Mouse (Mus musculus): Measurements from ENCODE around the gene Klf5. TPM values are rescaled to one million over a fixed set of nuclear protein-coding genes. Genes with fewer than 3 reads are reported as not detected.

The Klf5 gene
- polyA plus RNA-seq, 1 experiment from 2014 or later = 2.8 TPM

DNA sequence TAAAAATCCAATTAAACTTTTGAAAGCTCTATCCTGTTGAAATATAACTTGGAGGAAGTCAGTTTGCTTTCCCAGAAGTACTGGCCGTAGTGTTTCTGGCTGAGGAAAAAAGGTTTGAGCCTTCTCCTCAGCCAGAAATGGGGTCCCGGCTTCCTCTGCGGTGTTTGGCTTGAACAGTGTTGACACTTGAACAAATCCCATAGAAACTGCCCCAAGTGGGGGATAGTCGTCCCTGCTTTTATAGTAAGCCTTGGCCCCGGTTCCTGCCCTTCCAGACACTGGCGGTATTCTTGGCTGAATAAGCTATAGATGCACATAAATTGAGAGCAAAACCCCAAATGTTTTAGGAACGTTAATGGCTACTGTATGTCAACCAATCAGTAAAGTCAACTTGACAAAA lies 11.9 kb downstream of the Klf5 start:
- WGBS = 69% methylated on average over 7 of the region's 7 CpGs
- Histone ChIP-seq H3K4me2 (no peak overlapping the region), H3K36me3 (peaks cover 3% of the 10 kb centered on the region; the same call in 1 of the 2 replicates), H3K4me3 (no peak overlapping the region), H3K9ac (no peak overlapping the region), H3K9me3 (replicated peaks) (no peaks in the 10 kb centered on the region), H3K4me1 (replicated peaks) (peaks cover 7% of the 10 kb centered on the region), H3K27me3 (replicated peaks) (no peaks in the 10 kb centered on the region), H3K27ac (ENCODE audit: poor library complexity, severe bottlenecking) (no peak overlapping the region)
- no peak for ATAC-seq (ENCODE audit: insufficient number of reproducible peaks, low FRiP score)

GRCm38 (mm10) chr14:99313062-99313461 lies 14.6 kb downstream of the Klf5 start:
- Histone ChIP-seq H3K27ac (ENCODE audit: poor library complexity, severe bottlenecking) (no peak overlapping the region), H3K4me1 (replicated peaks) (no peaks in the 10 kb centered on the region), H3K27me3 (replicated peaks) (no peaks in the 10 kb centered on the region), H3K9me3 (replicated peaks) (no peaks in the 10 kb centered on the region), H3K9ac (no peak overlapping the region), H3K4me2 (peak overlapping the region; percentile 21; the same call in 1 of the 2 replicates), H3K4me3 (no peak overlapping the region), H3K36me3 (peaks cover 3% of the 10 kb centered on the region; the same call in 1 of the 2 replicates)
- no peak for ATAC-seq (ENCODE audit: insufficient number of reproducible peaks, low FRiP score)
- WGBS = 78% methylated on average over 24 of the region's 24 CpGs

- Histone ChIP-seq H3K36me3 (peaks cover 3% of the 10 kb centered on the region; the same call in 1 of the 2 replicates), H3K27ac (ENCODE audit: poor library complexity, severe bottlenecking) (no peak overlapping the region), H3K27me3 (replicated peaks) (no peaks in the 10 kb centered on the region), H3K4me1 (replicated peaks) (no peaks in the 10 kb centered on the region), H3K4me2 (no peak overlapping the region), H3K9me3 (replicated peaks) (no peaks in the 10 kb centered on the region), H3K4me3 (no peak overlapping the region), H3K9ac (no peak overlapping the region)
- WGBS = 89% methylated on average over 4 of the region's 4 CpGs
- ATAC-seq (ENCODE audit: insufficient number of reproducible peaks, low FRiP score) = no peak
These were observed 17.8 kb downstream of the Klf5 start for GRCm38 (mm10) chr14:99316275-99316674.

GRCm38 (mm10) chr14:99320736-99321135 lies 22.2 kb downstream of the Klf5 start:
- H3K27me3 ChIP-seq (replicated peaks) = no peaks in the 10 kb centered on the region
- H3K4me1 ChIP-seq (replicated peaks) = no peaks in the 10 kb centered on the region
- no peak overlapping the region for H3K9ac ChIP-seq
- no peak overlapping the region for H3K4me2 ChIP-seq
- no peaks in the 10 kb centered on the region for H3K9me3 ChIP-seq (replicated peaks)
- no peak overlapping the region for H3K4me3 ChIP-seq
- WGBS = 74% methylated on average over 5 of the region's 5 CpGs
- H3K27ac ChIP-seq (ENCODE audit: poor library complexity, severe bottlenecking) = no peak overlapping the region
- no peaks in the 10 kb centered on the region for H3K36me3 ChIP-seq
- ATAC-seq (ENCODE audit: insufficient number of reproducible peaks, low FRiP score) = no peak

DNA sequence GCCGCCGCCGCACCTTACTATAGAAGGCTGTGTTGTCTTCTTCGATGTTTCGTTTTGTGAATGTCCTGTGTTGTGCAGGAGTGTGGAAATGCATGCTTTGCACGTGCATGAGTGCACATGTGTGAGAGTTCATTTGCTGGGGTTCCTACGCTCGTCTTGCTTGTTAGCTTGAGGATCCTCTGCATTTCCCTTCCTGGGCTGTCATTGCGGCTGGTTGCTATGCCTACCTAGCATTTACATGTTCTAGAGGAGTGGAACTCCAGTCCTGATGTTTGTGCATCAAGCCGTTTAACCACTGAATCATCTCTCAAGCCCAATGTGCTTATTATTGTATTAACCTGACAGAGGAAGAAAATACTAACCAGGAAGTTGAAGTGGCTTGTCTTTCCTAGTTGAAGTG lies 24.9 kb downstream of the Klf5 start:
- Histone ChIP-seq H3K27me3 (replicated peaks) (no peaks in the 10 kb centered on the region), H3K9ac (no peak overlapping the region), H3K9me3 (replicated peaks) (no peaks in the 10 kb centered on the region), H3K27ac (ENCODE audit: poor library complexity, severe bottlenecking) (no peak overlapping the region), H3K4me1 (replicated peaks) (no peaks in the 10 kb centered on the region), H3K4me3 (no peak overlapping the region), H3K4me2 (no peak overlapping the region), H3K36me3 (no peaks in the 10 kb centered on the region)
- no peak for ATAC-seq (ENCODE audit: insufficient number of reproducible peaks, low FRiP score)
- 86% methylated on average over 10 of the region's 10 CpGs for WGBS

DNA sequence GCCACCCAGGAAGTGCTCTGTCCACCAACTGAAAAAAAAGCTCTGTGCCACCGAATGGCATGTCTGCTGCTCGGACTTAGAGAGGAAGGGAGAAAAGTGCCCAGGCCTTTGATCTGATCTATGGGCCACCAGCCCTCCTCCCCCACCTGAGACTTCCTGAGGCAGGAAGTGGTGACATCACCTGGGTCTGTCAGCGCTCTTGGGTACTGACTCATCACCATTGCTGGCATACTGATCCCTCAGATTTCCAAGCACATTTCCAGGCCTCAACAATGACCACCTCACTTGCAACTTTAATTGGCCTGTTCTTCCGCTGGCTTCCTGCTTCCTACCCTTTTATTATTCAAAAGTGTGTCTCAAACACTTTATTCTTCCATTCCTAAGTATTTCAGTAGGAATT lies 26.0 kb downstream of the Klf5 start:
- no peak overlapping the region for H3K4me3 ChIP-seq
- no peaks in the 10 kb centered on the region for H3K4me1 ChIP-seq (replicated peaks)
- no peaks in the 10 kb centered on the region for H3K36me3 ChIP-seq
- H3K9ac ChIP-seq = no peak overlapping the region
- no peak overlapping the region for H3K27ac ChIP-seq (ENCODE audit: poor library complexity, severe bottlenecking)
- no peak overlapping the region for H3K4me2 ChIP-seq
- no peaks in the 10 kb centered on the region for H3K9me3 ChIP-seq (replicated peaks)
- no peaks in the 10 kb centered on the region for H3K27me3 ChIP-seq (replicated peaks)
- 58% methylated on average over 4 of the region's 4 CpGs for WGBS
- ATAC-seq (ENCODE audit: insufficient number of reproducible peaks, low FRiP score) = no peak

GRCm38 (mm10) chr14:99325597-99326472 lies 27.3 kb downstream of the Klf5 start:
- no peak for ATAC-seq (ENCODE audit: insufficient number of reproducible peaks, low FRiP score)
- WGBS = 79% methylated on average over 12 of the region's 12 CpGs
- Histone ChIP-seq H3K4me1 (replicated peaks) (no peaks in the 10 kb centered on the region), H3K27me3 (replicated peaks) (no peaks in the 10 kb centered on the region), H3K27ac (ENCODE audit: poor library complexity, severe bottlenecking) (no peak overlapping the region), H3K4me3 (no peak overlapping the region), H3K9me3 (replicated peaks) (no peaks in the 10 kb centered on the region), H3K9ac (no peak overlapping the region), H3K4me2 (no peak overlapping the region), H3K36me3 (no peaks in the 10 kb centered on the region)

DNA sequence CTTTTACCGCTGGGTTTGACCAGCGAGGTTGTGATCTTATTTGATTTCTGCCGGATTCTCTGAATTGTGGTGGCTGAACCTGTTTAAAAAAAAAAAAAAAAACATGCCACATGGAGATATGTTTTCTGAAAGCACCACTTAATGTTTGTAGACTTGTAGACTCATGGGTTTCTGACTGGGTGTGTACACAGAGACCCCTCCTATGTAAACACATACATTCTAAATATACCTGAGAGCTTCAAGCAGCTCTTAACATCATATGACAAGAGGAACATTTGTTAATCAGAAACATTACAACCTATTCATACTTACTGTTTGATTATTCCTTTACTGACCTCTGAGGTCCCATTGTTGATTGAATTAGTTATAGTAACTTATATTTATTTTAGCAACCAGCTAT lies 38.1 kb downstream of the Klf5 start:
- Histone ChIP-seq H3K9ac (no peak overlapping the region), H3K27ac (ENCODE audit: poor library complexity, severe bottlenecking) (no peak overlapping the region), H3K27me3 (replicated peaks) (no peaks in the 10 kb centered on the region), H3K4me3 (no peak overlapping the region), H3K9me3 (replicated peaks) (no peaks in the 10 kb centered on the region), H3K4me2 (no peak overlapping the region), H3K4me1 (replicated peaks) (no peaks in the 10 kb centered on the region), H3K36me3 (no peaks in the 10 kb centered on the region)
- ATAC-seq (ENCODE audit: insufficient number of reproducible peaks, low FRiP score) = no peak
- WGBS = 85% methylated on average over 3 of the region's 3 CpGs

- 67% methylated on average over 8 of the region's 8 CpGs for WGBS
- Histone ChIP-seq H3K4me2 (no peak overlapping the region), H3K27me3 (replicated peaks) (no peaks in the 10 kb centered on the region), H3K4me1 (replicated peaks) (no peaks in the 10 kb centered on the region), H3K36me3 (no peaks in the 10 kb centered on the region), H3K4me3 (no peak overlapping the region), H3K27ac (ENCODE audit: poor library complexity, severe bottlenecking) (no peak overlapping the region), H3K9me3 (replicated peaks) (no peaks in the 10 kb centered on the region), H3K9ac (no peak overlapping the region)
- no peak for ATAC-seq (ENCODE audit: insufficient number of reproducible peaks, low FRiP score)
These were observed 40.5 kb downstream of the Klf5 start for GRCm38 (mm10) chr14:99339021-99339420.

DNA sequence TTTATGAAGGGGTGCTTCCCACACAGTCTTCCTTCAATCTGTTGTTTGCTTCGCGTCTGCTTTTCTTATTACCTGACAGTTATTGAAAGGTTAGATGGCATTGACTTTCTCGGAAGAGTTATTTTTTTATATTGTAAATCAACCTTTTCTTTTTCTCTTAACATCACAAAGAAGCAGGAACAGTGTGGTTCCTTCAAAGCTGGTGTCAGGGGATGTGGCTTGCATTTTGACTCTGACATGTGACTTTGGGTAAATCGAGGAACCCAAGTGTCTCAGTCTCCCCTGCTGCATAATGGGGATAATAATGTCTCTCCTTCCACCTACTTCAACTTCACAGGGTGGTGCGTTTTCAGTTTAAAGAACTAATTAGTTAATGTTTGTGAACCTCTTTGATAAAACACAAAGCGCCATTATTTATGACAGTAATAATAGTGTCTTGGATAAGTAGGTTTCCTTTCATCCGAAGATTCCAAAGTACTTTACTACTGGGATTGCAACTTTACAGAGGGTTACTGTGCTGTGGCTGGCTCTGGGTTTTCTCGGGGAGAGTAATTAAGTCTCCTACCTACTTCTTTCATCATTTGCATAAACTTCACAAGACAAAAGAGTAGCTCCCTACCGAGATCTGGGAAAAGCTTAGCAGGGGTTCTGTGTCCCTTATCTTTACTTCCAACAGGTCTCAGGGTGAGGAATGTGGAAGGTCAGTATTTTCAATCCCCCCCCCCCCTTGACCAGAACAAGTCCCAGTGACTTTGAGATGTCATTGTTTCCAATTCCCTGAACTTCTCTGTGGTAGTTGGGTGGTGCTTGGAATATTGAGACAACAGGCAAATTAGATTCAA lies 41.4 kb downstream of the Klf5 start:
- no peak for ATAC-seq (ENCODE audit: insufficient number of reproducible peaks, low FRiP score)
- Histone ChIP-seq H3K27me3 (replicated peaks) (no peaks in the 10 kb centered on the region), H3K4me1 (replicated peaks) (no peaks in the 10 kb centered on the region), H3K9ac (no peak overlapping the region), H3K36me3 (no peaks in the 10 kb centered on the region), H3K4me3 (no peak overlapping the region), H3K4me2 (no peak overlapping the region), H3K27ac (ENCODE audit: poor library complexity, severe bottlenecking) (no peak overlapping the region), H3K9me3 (replicated peaks) (no peaks in the 10 kb centered on the region)
- WGBS = 25% methylated on average over 9 of the region's 9 CpGs

- Histone ChIP-seq H3K4me3 (no peak overlapping the region), H3K4me1 (replicated peaks) (no peaks in the 10 kb centered on the region), H3K27me3 (replicated peaks) (no peaks in the 10 kb centered on the region), H3K9me3 (replicated peaks) (no peaks in the 10 kb centered on the region), H3K36me3 (no peaks in the 10 kb centered on the region), H3K9ac (no peak overlapping the region), H3K27ac (ENCODE audit: poor library complexity, severe bottlenecking) (no peak overlapping the region), H3K4me2 (no peak overlapping the region)
- no peak for ATAC-seq (ENCODE audit: insufficient number of reproducible peaks, low FRiP score)
- WGBS = 83% methylated on average over 1 of the region's 1 CpGs
These were observed 42.2 kb downstream of the Klf5 start for GRCm38 (mm10) chr14:99340703-99341102.

Data from heart, embryonic 12.5 days (tissue).